Mouse (Mus musculus): ENCODE data around the gene Mrps12. TPM values are rescaled to one million over a fixed set of nuclear protein-coding genes. Genes with fewer than 3 reads are reported as not detected.
A peak's percentile ranks its signal among the peaks of the same experiment; 100 is the strongest.
"Not testable (repeated sequence)": the region's sequence is repeated elsewhere in the genome, so short reads cannot be mapped to it uniquely, and the experiment has no call there.

The Mrps12 gene
- polyA plus RNA-seq, 1 experiment from 2014 or later = 135 TPM

GRCm38 (mm10) chr7:28702601-28703143, 38.9 kb downstream of the Mrps12 start:
- H3K4me3 ChIP-seq (replicated peaks; ENCODE audit: low read length) = no peak overlapping the region
- no peak for ATAC-seq (ENCODE audit: insufficient read depth, low FRiP score)
- no peak overlapping the region for H3K27ac ChIP-seq (ENCODE audit: low read length)
- no peak overlapping the region for H3K9ac ChIP-seq (ENCODE audit: low read length)
- WGBS = 51% methylated on average over 9 of the region's 9 CpGs
- H3K9me3 ChIP-seq (replicated peaks; ENCODE audit: control insufficient read depth, low read length) = peaks cover 5% of the 10 kb centered on the region; the same call in 1 of the 2 replicates
- H3K27me3 ChIP-seq (ENCODE audit: control insufficient read depth, insufficient read depth, low read length) = no peaks in the 10 kb centered on the region
- H3K36me3 ChIP-seq (ENCODE audit: control insufficient read depth, insufficient read depth, low read length) = no peaks in the 10 kb centered on the region
- no peak overlapping the region for H3K4me2 ChIP-seq (ENCODE audit: low read depth, low read length)
- H3K4me1 ChIP-seq (ENCODE audit: control insufficient read depth, insufficient read depth, low read length) = no peaks in the 10 kb centered on the region

- not testable (repeated sequence) for ATAC-seq (ENCODE audit: insufficient read depth, low FRiP score); H3K4me1 ChIP-seq (ENCODE audit: control insufficient read depth, insufficient read depth, low read length); H3K9me3 ChIP-seq (replicated peaks; ENCODE audit: control insufficient read depth, low read length); H3K9ac ChIP-seq (ENCODE audit: low read length); H3K4me3 ChIP-seq (replicated peaks; ENCODE audit: low read length); H3K27me3 ChIP-seq (ENCODE audit: control insufficient read depth, insufficient read depth, low read length); H3K36me3 ChIP-seq (ENCODE audit: control insufficient read depth, insufficient read depth, low read length); H3K27ac ChIP-seq (ENCODE audit: low read length); H3K4me2 ChIP-seq (ENCODE audit: low read depth, low read length)
- 97% methylated on average over 12 of the region's 12 CpGs for WGBS
These were observed 40.3 kb downstream of the Mrps12 start for GRCm38 (mm10) chr7:28701306-28701705.

- no peaks in the 10 kb centered on the region for H3K27me3 ChIP-seq (ENCODE audit: control insufficient read depth, insufficient read depth, low read length)
- no peak overlapping the region for H3K9ac ChIP-seq (ENCODE audit: low read length)
- no peak overlapping the region for H3K4me3 ChIP-seq (replicated peaks; ENCODE audit: low read length)
- peaks cover 5% of the 10 kb centered on the region; the same call in 1 of the 2 replicates for H3K9me3 ChIP-seq (replicated peaks; ENCODE audit: control insufficient read depth, low read length)
- no peaks in the 10 kb centered on the region for H3K36me3 ChIP-seq (ENCODE audit: control insufficient read depth, insufficient read depth, low read length)
- no peak overlapping the region for H3K27ac ChIP-seq (ENCODE audit: low read length)
- WGBS = 97% methylated on average over 4 of the region's 4 CpGs
- no peak for ATAC-seq (ENCODE audit: insufficient read depth, low FRiP score)
- no peaks in the 10 kb centered on the region for H3K4me1 ChIP-seq (ENCODE audit: control insufficient read depth, insufficient read depth, low read length)
- no peak overlapping the region for H3K4me2 ChIP-seq (ENCODE audit: low read depth, low read length)
These were observed 41.4 kb downstream of the Mrps12 start for GRCm38 (mm10) chr7:28700269-28700668.

- H3K27me3 ChIP-seq (ENCODE audit: control insufficient read depth, insufficient read depth, low read length) = 0 out of 2 replicates have a peak, but pooled peaks cover 4% of the 10 kb centered on the region
- 77% methylated on average over 11 of the region's 11 CpGs for WGBS
- no peak overlapping the region for H3K4me2 ChIP-seq (ENCODE audit: low read depth, low read length)
- H3K9me3 ChIP-seq (replicated peaks; ENCODE audit: control insufficient read depth, low read length) = peaks cover 5% of the 10 kb centered on the region; the same call in 1 of the 2 replicates
- no peak overlapping the region for H3K4me3 ChIP-seq (replicated peaks; ENCODE audit: low read length)
- no peak for ATAC-seq (ENCODE audit: insufficient read depth, low FRiP score)
- no peaks in the 10 kb centered on the region for H3K36me3 ChIP-seq (ENCODE audit: control insufficient read depth, insufficient read depth, low read length)
- H3K4me1 ChIP-seq (ENCODE audit: control insufficient read depth, insufficient read depth, low read length) = no peaks in the 10 kb centered on the region
- H3K27ac ChIP-seq (ENCODE audit: low read length) = no peak overlapping the region
- no peak overlapping the region for H3K9ac ChIP-seq (ENCODE audit: low read length)
These were observed 44.3 kb downstream of the Mrps12 start for GRCm38 (mm10) chr7:28697277-28697676.

- ATAC-seq (ENCODE audit: insufficient read depth, low FRiP score) = no peak
- Histone ChIP-seq H3K27me3 (ENCODE audit: control insufficient read depth, insufficient read depth, low read length) (0 out of 2 replicates have a peak, but pooled peaks cover 4% of the 10 kb centered on the region), H3K9me3 (replicated peaks; ENCODE audit: control insufficient read depth, low read length) (no peaks in the 10 kb centered on the region), H3K27ac (ENCODE audit: low read length) (no peak overlapping the region), H3K9ac (ENCODE audit: low read length) (no peak overlapping the region), H3K4me3 (replicated peaks; ENCODE audit: low read length) (no peak overlapping the region), H3K4me2 (ENCODE audit: low read depth, low read length) (no peak overlapping the region), H3K36me3 (ENCODE audit: control insufficient read depth, insufficient read depth, low read length) (no peaks in the 10 kb centered on the region), H3K4me1 (ENCODE audit: control insufficient read depth, insufficient read depth, low read length) (no peaks in the 10 kb centered on the region)
- 50% methylated on average over 8 of the region's 8 CpGs for WGBS
These were observed 46.6 kb downstream of the Mrps12 start for GRCm38 (mm10) chr7:28694966-28695511.

GRCm38 (mm10) chr7:28694423-28694822, 47.2 kb downstream of the Mrps12 start:
- no peak for ATAC-seq (ENCODE audit: insufficient read depth, low FRiP score)
- 0 out of 2 replicates have a peak, but pooled peaks cover 4% of the 10 kb centered on the region for H3K27me3 ChIP-seq (ENCODE audit: control insufficient read depth, insufficient read depth, low read length)
- H3K9me3 ChIP-seq (replicated peaks; ENCODE audit: control insufficient read depth, low read length) = no peaks in the 10 kb centered on the region
- no peaks in the 10 kb centered on the region for H3K4me1 ChIP-seq (ENCODE audit: control insufficient read depth, insufficient read depth, low read length)
- H3K36me3 ChIP-seq (ENCODE audit: control insufficient read depth, insufficient read depth, low read length) = no peaks in the 10 kb centered on the region
- H3K4me2 ChIP-seq (ENCODE audit: low read depth, low read length) = peak overlapping the region; percentile 74; the same call in 1 of the 2 replicates
- H3K9ac ChIP-seq (ENCODE audit: low read length) = no peak overlapping the region
- 7% methylated on average over 14 of the region's 14 CpGs for WGBS
- H3K4me3 ChIP-seq (replicated peaks; ENCODE audit: low read length) = no peak overlapping the region
- peak overlapping the region; percentile 38; the same call in 1 of the 2 replicates for H3K27ac ChIP-seq (ENCODE audit: low read length)

GRCm38 (mm10) chr7:28693321-28693966, 48.2 kb downstream of the Mrps12 start:
- Histone ChIP-seq H3K4me2 (ENCODE audit: low read depth, low read length) (peak overlapping the region; percentile 74), H3K9ac (ENCODE audit: low read length) (peak overlapping the region; percentile 57), H3K4me3 (replicated peaks; ENCODE audit: low read length) (peak overlapping the region; percentile 50), H3K4me1 (ENCODE audit: control insufficient read depth, insufficient read depth, low read length) (no peaks in the 10 kb centered on the region), H3K27me3 (ENCODE audit: control insufficient read depth, insufficient read depth, low read length) (0 out of 2 replicates have a peak, but pooled peaks cover 4% of the 10 kb centered on the region), H3K27ac (ENCODE audit: low read length) (no peak overlapping the region), H3K36me3 (ENCODE audit: control insufficient read depth, insufficient read depth, low read length) (no peaks in the 10 kb centered on the region), H3K9me3 (replicated peaks; ENCODE audit: control insufficient read depth, low read length) (no peaks in the 10 kb centered on the region)
- ATAC-seq (ENCODE audit: insufficient read depth, low FRiP score) = peak; percentile 93
- WGBS = 1% methylated on average over 38 of the region's 38 CpGs

- H3K36me3 ChIP-seq (ENCODE audit: control insufficient read depth, insufficient read depth, low read length) = no peaks in the 10 kb centered on the region
- WGBS = 39% methylated on average over 29 of the region's 30 CpGs
- no peak for ATAC-seq (ENCODE audit: insufficient read depth, low FRiP score)
- H3K27me3 ChIP-seq (ENCODE audit: control insufficient read depth, insufficient read depth, low read length) = 0 out of 2 replicates have a peak, but pooled peaks cover 4% of the 10 kb centered on the region
- no peaks in the 10 kb centered on the region for H3K9me3 ChIP-seq (replicated peaks; ENCODE audit: control insufficient read depth, low read length)
- H3K4me2 ChIP-seq (ENCODE audit: low read depth, low read length) = peak within 1 kb of the TSS; percentile 74
- H3K4me1 ChIP-seq (ENCODE audit: control insufficient read depth, insufficient read depth, low read length) = no peaks in the 10 kb centered on the region
- no peak within 1 kb of the TSS for H3K27ac ChIP-seq (ENCODE audit: low read length)
- H3K9ac ChIP-seq (ENCODE audit: low read length) = peak within 1 kb of the TSS; percentile 57
- H3K4me3 ChIP-seq (replicated peaks; ENCODE audit: low read length) = peak within 1 kb of the TSS; percentile 50
These were observed 48.9 kb downstream of the Mrps12 start, which contains the start of gene Fbxo27 for GRCm38 (mm10) chr7:28692545-28693320. Gene Fbxo27, plus strand, starts transcription at chr7:28692849.

Data from stomach, embryonic 16.5 days (tissue).